Mouse (Mus musculus): ENCODE results near the gene Gm42906. TPM values are rescaled to one million over a fixed set of nuclear protein-coding genes. Genes with fewer than 3 reads are reported as not detected.

Gene Gm42906
- total and polyA plus RNA-seq, 3 experiments, result not detected

DNA sequence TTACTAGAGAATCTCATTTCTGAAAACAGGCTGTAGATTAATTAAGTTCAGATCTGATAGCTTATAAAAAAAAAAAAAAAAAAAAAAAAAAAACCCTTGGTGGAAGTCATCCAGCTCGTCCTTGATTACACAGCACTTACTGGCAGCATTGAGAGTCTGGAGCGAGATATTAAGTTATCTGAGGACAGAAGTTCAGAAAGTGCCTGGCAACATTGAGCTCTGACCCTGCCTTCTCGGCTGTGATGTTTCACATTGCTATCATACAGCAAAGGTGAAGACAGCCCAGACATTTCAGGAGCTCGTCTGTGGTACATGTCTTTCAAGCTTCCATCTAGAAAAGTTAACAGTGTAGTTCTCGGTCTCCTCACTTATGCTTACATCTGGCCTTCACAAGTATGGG lies 290.1 kb downstream of the Gm42906 start:
- no peaks in the 10 kb centered on the region for H3K79me2 ChIP-seq (ENCODE audit: control insufficient read depth, insufficient read depth, low read length, poor library complexity)
- no peak overlapping the region for H3K9ac ChIP-seq (ENCODE audit: control insufficient read depth, low read depth, low read length, poor library complexity, severe bottlenecking)
- TF ChIP-seq KAT2A (conservative IDR thresholded peaks at IDR 0.05; ENCODE audit: low read depth, low read length), result no peak
- no peak for TF ChIP-seq UBTF (IDR thresholded peaks at IDR 0.05; ENCODE audit: borderline replicate concordance, insufficient read depth, low read depth, low read length)
- no peak for TF ChIP-seq HCFC1 (IDR thresholded peaks at IDR 0.05; ENCODE audit: low read depth, low read length)
- TF ChIP-seq RAD21 (IDR thresholded peaks at IDR 0.05; ENCODE audit: low read depth, low read length), result no peak
- TF ChIP-seq ZNF384 (IDR thresholded peaks at IDR 0.05; ENCODE audit: low read depth, low read length), result peak; percentile 30; the same call in 1 of the 2 replicates
- no peak for TF ChIP-seq GATA1 (IDR thresholded peaks at IDR 0.05; ENCODE audit: low read depth, low read length)
- TF ChIP-seq MAX (IDR thresholded peaks at IDR 0.05; ENCODE audit: low read length), result no peak
- no peaks in the 10 kb centered on the region for H3K4me1 ChIP-seq (ENCODE audit: control insufficient read depth in 1 of 2, insufficient read depth in 2 of 2, low read length in 2 of 2)
- H3K36me3 ChIP-seq (ENCODE audit: control insufficient read depth in 1 of 2, insufficient read depth in 2 of 2, low read length in 2 of 2), result no peaks in the 10 kb centered on the region
- H3K27ac ChIP-seq (ENCODE audit: control insufficient read depth, low read depth, low read length), result no peak overlapping the region
- H3K9me3 ChIP-seq (replicated peaks; ENCODE audit: insufficient read depth, low read length), result no peaks in the 10 kb centered on the region
- H3K27me3 ChIP-seq (ENCODE audit: control insufficient read depth in 1 of 2, insufficient read depth in 2 of 2, low read length in 2 of 2), result no peaks in the 10 kb centered on the region
- no peak for DNase-seq (ENCODE audit: low read depth, low spot score)
- no peak overlapping the region for H3K4me3 ChIP-seq (ENCODE audit: control insufficient read depth in 1 of 2, insufficient read depth in 1 of 2, low read depth in 2 of 2, low read length in 2 of 2)

DNA sequence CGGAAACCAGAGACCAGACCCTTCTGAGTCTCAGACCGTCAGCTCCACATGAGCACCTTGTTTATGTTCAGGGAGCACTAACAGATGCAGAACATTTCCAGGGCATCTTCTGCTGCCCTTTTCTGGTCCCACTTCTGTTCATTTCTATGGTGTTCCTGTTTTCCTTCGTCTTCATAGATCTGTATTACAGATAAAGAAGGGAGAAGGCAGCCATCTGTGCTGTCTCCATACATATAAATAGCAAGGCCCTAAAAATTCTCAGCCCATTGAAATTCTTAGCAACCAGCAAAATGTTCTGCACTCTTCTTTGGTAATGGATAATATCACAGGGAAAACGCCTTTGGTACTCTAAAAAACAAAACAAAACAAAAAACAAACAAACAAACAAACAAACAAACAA lies 290.7 kb downstream of the Gm42906 start:
- Histone ChIP-seq H3K36me3 (ENCODE audit: control insufficient read depth in 1 of 2, insufficient read depth in 2 of 2, low read length in 2 of 2) (no peaks in the 10 kb centered on the region), H3K27me3 (ENCODE audit: control insufficient read depth in 1 of 2, insufficient read depth in 2 of 2, low read length in 2 of 2) (no peaks in the 10 kb centered on the region), H3K4me3 (ENCODE audit: control insufficient read depth in 1 of 2, insufficient read depth in 1 of 2, low read depth in 2 of 2, low read length in 2 of 2) (no peak overlapping the region), H3K9me3 (replicated peaks; ENCODE audit: insufficient read depth, low read length) (no peaks in the 10 kb centered on the region), H3K9ac (ENCODE audit: control insufficient read depth, low read depth, low read length, poor library complexity, severe bottlenecking) (no peak overlapping the region), H3K4me1 (ENCODE audit: control insufficient read depth in 1 of 2, insufficient read depth in 2 of 2, low read length in 2 of 2) (no peaks in the 10 kb centered on the region), H3K27ac (ENCODE audit: control insufficient read depth, low read depth, low read length) (no peak overlapping the region), H3K79me2 (ENCODE audit: control insufficient read depth, insufficient read depth, low read length, poor library complexity) (no peaks in the 10 kb centered on the region)
- TF ChIP-seq E2F4 (IDR thresholded peaks at IDR 0.05; ENCODE audit: borderline replicate concordance, low read depth, low read length), result no peak
- no peak for TF ChIP-seq USF1 (IDR thresholded peaks at IDR 0.05; ENCODE audit: low read depth, low read length)
- no peak for TF ChIP-seq RAD21 (IDR thresholded peaks at IDR 0.05; ENCODE audit: low read depth, low read length)
- no peak for TF ChIP-seq ZC3H11A (IDR thresholded peaks at IDR 0.05; ENCODE audit: low read depth, low read length)
- TF ChIP-seq ELF1 (IDR thresholded peaks at IDR 0.05; ENCODE audit: low read depth, low read length), result no peak
- TF ChIP-seq MYB (IDR thresholded peaks at IDR 0.05; ENCODE audit: low read depth, low read length), result no peak
- TF ChIP-seq KAT2A (conservative IDR thresholded peaks at IDR 0.05; ENCODE audit: low read depth, low read length), result no peak
- no peak for TF ChIP-seq MYC (IDR thresholded peaks at IDR 0.05; ENCODE audit: low read depth, low read length)
- TF ChIP-seq MAZ (IDR thresholded peaks at IDR 0.05; ENCODE audit: low read depth, low read length), result no peak
- no peak for TF ChIP-seq SMC3 (IDR thresholded peaks at IDR 0.05; ENCODE audit: low read depth, low read length)
- no peak for TF ChIP-seq POLR2A (IDR thresholded peaks at IDR 0.05; ENCODE audit: control insufficient read depth in 1 of 2, insufficient read depth in 1 of 2, low read depth in 1 of 2, low read length in 2 of 2, poor library complexity in 1 of 2)
- TF ChIP-seq TAL1 (IDR thresholded peaks at IDR 0.05; ENCODE audit: low read length), result no peak
- no peak for TF ChIP-seq MAFK (IDR thresholded peaks at IDR 0.05; ENCODE audit: borderline replicate concordance, low read depth, low read length)
- no peak for TF ChIP-seq CHD1 (IDR thresholded peaks at IDR 0.05; ENCODE audit: low read depth, low read length)
- TF ChIP-seq ZKSCAN1 (IDR thresholded peaks at IDR 0.05; ENCODE audit: low read depth, low read length), result no peak
- TF ChIP-seq GATA1 (IDR thresholded peaks at IDR 0.05; ENCODE audit: low read depth, low read length), result no peak
- TF ChIP-seq ZMIZ1 (IDR thresholded peaks at IDR 0.05; ENCODE audit: low read depth, low read length), result no peak
- TF ChIP-seq EP300 (IDR thresholded peaks at IDR 0.05; ENCODE audit: low read depth in 1 of 2, low read length in 2 of 2), result no peak
- TF ChIP-seq GABPA (IDR thresholded peaks at IDR 0.05; ENCODE audit: low read depth, low read length), result no peak
- TF ChIP-seq RCOR1 (IDR thresholded peaks at IDR 0.05; ENCODE audit: low read depth, low read length), result no peak
- DNase-seq (ENCODE audit: low read depth, low spot score), result no peak

Measured in MEL (cell line).